Mouse (Mus musculus): ENCODE measurements at regions not wholly inside any gene's neighbourhood (a gene's known extent, or its start where the extent isn't known, plus 50 kb on each side); places are given as distances from the start of the nearest gene placed in this dataset.
A peak's percentile ranks its signal among the peaks of the same experiment; 100 is the strongest.

GRCm38 (mm10) chr7:71531496-71531895 is 180.2 kb upstream of the Gm10295 start:
- Histone ChIP-seq H3K36me3 (ENCODE audit: insufficient read depth) (no peaks in the 10 kb centered on the region), H3K4me2 (ENCODE audit: low read depth) (no peak overlapping the region), H3K9me3 (ENCODE audit: low read length) (no peaks in the 10 kb centered on the region), H3K4me3 (ENCODE audit: low read depth, low read length) (no peak overlapping the region), H3K27me3 (ENCODE audit: insufficient read depth, low read length) (no peaks in the 10 kb centered on the region), H3K9ac (no peak overlapping the region), H3K4me1 (ENCODE audit: insufficient read depth) (no peaks in the 10 kb centered on the region), H3K27ac (ENCODE audit: low read depth, low read length) (no peak overlapping the region)
- no peak for DNase-seq
- ATAC-seq = no peak
- TF ChIP-seq CTCF (IDR thresholded peaks at IDR 0.05; ENCODE audit: low read depth) = no peak
- 75% methylated on average over 6 of the region's 6 CpGs for WGBS

GRCm38 (mm10) chr7:71530922-71531321 is 179.6 kb upstream of the Gm10295 start:
- 88% methylated on average over 4 of the region's 4 CpGs for WGBS
- TF ChIP-seq CTCF (IDR thresholded peaks at IDR 0.05; ENCODE audit: low read depth) = no peak

GRCm38 (mm10) chr7:71526152-71526551 is 174.9 kb upstream of the Gm10295 start:
- Histone ChIP-seq H3K4me1 (ENCODE audit: insufficient read depth) (no peaks in the 10 kb centered on the region), H3K4me3 (ENCODE audit: low read depth, low read length) (no peak overlapping the region), H3K36me3 (ENCODE audit: insufficient read depth) (no peaks in the 10 kb centered on the region), H3K4me2 (ENCODE audit: low read depth) (no peak overlapping the region), H3K9me3 (ENCODE audit: low read length) (no peaks in the 10 kb centered on the region), H3K27ac (ENCODE audit: low read depth, low read length) (no peak overlapping the region), H3K27me3 (ENCODE audit: insufficient read depth, low read length) (no peaks in the 10 kb centered on the region), H3K9ac (no peak overlapping the region)
- ATAC-seq (no peak), DNase-seq (no peak)
- 92% methylated on average over 2 of the region's 2 CpGs for WGBS
- no peak for TF ChIP-seq CTCF (IDR thresholded peaks at IDR 0.05; ENCODE audit: low read depth)

More at GRCm38 (mm10) chr7:71530922-71531321, 179.6 kb upstream of the Gm10295 start:
- H3K9ac ChIP-seq = no peak overlapping the region
- H3K27ac ChIP-seq (ENCODE audit: low read depth, low read length) = no peak overlapping the region
- H3K36me3 ChIP-seq (ENCODE audit: insufficient read depth) = no peaks in the 10 kb centered on the region
- no peak for ATAC-seq
- H3K27me3 ChIP-seq (ENCODE audit: insufficient read depth, low read length) = no peaks in the 10 kb centered on the region
- H3K4me3 ChIP-seq (ENCODE audit: low read depth, low read length) = no peak overlapping the region
- no peak overlapping the region for H3K4me2 ChIP-seq (ENCODE audit: low read depth)
- no peaks in the 10 kb centered on the region for H3K9me3 ChIP-seq (ENCODE audit: low read length)
- H3K4me1 ChIP-seq (ENCODE audit: insufficient read depth) = no peaks in the 10 kb centered on the region
- DNase-seq = no peak

GRCm38 (mm10) chr7:71524577-71525126 is 173.4 kb upstream of the Gm10295 start:
- Histone ChIP-seq H3K9me3 (ENCODE audit: low read length) (no peaks in the 10 kb centered on the region), H3K4me2 (ENCODE audit: low read depth) (no peak overlapping the region), H3K9ac (no peak overlapping the region), H3K27ac (ENCODE audit: low read depth, low read length) (no peak overlapping the region), H3K4me3 (ENCODE audit: low read depth, low read length) (no peak overlapping the region), H3K4me1 (ENCODE audit: insufficient read depth) (no peaks in the 10 kb centered on the region), H3K27me3 (ENCODE audit: insufficient read depth, low read length) (no peaks in the 10 kb centered on the region), H3K36me3 (ENCODE audit: insufficient read depth) (no peaks in the 10 kb centered on the region)
- TF ChIP-seq CTCF (IDR thresholded peaks at IDR 0.05; ENCODE audit: low read depth) = no peak
- no peak for DNase-seq
- ATAC-seq = no peak

- 73% methylated on average over 2 of the region's 2 CpGs for WGBS
- no peak overlapping the region for H3K9ac ChIP-seq
- H3K9me3 ChIP-seq (ENCODE audit: low read length) = no peaks in the 10 kb centered on the region
- H3K4me1 ChIP-seq (ENCODE audit: insufficient read depth) = no peaks in the 10 kb centered on the region
- no peak for ATAC-seq
- no peak for TF ChIP-seq CTCF (IDR thresholded peaks at IDR 0.05; ENCODE audit: low read depth)
- H3K27me3 ChIP-seq (ENCODE audit: insufficient read depth, low read length) = no peaks in the 10 kb centered on the region
- no peaks in the 10 kb centered on the region for H3K36me3 ChIP-seq (ENCODE audit: insufficient read depth)
- DNase-seq = no peak
- H3K4me2 ChIP-seq (ENCODE audit: low read depth) = no peak overlapping the region
- H3K4me3 ChIP-seq (ENCODE audit: low read depth, low read length) = no peak overlapping the region
- no peak overlapping the region for H3K27ac ChIP-seq (ENCODE audit: low read depth, low read length)
Measured at GRCm38 (mm10) chr7:71524119-71524518, 172.8 kb upstream of the Gm10295 start.

GRCm38 (mm10) chr7:71507379-71507778 is 156.1 kb upstream of the Gm10295 start:
- no peak overlapping the region for H3K27ac ChIP-seq (ENCODE audit: low read depth, low read length)
- no peaks in the 10 kb centered on the region for H3K9me3 ChIP-seq (ENCODE audit: low read length)
- H3K36me3 ChIP-seq (ENCODE audit: insufficient read depth) = no peaks in the 10 kb centered on the region
- DNase-seq (no peak), ATAC-seq (peak; percentile 61; the same call in 1 of the 2 replicates)
- 43% methylated on average over 3 of the region's 3 CpGs for WGBS
- H3K4me2 ChIP-seq (ENCODE audit: low read depth) = no peak overlapping the region
- no peak overlapping the region for H3K9ac ChIP-seq
- no peak for TF ChIP-seq CTCF (IDR thresholded peaks at IDR 0.05; ENCODE audit: low read depth)
- H3K4me3 ChIP-seq (ENCODE audit: low read depth, low read length) = no peak overlapping the region
- no peaks in the 10 kb centered on the region for H3K4me1 ChIP-seq (ENCODE audit: insufficient read depth)
- H3K27me3 ChIP-seq (ENCODE audit: insufficient read depth, low read length) = no peaks in the 10 kb centered on the region

GRCm38 (mm10) chr7:71500719-71501118 is 149.4 kb upstream of the Gm10295 start:
- Histone ChIP-seq H3K4me2 (ENCODE audit: low read depth) (no peak overlapping the region), H3K4me3 (ENCODE audit: low read depth, low read length) (no peak overlapping the region), H3K9ac (no peak overlapping the region), H3K36me3 (ENCODE audit: insufficient read depth) (no peaks in the 10 kb centered on the region), H3K27ac (ENCODE audit: low read depth, low read length) (no peak overlapping the region), H3K4me1 (ENCODE audit: insufficient read depth) (no peaks in the 10 kb centered on the region), H3K27me3 (ENCODE audit: insufficient read depth, low read length) (no peaks in the 10 kb centered on the region), H3K9me3 (ENCODE audit: low read length) (no peaks in the 10 kb centered on the region)
- TF ChIP-seq CTCF (IDR thresholded peaks at IDR 0.05; ENCODE audit: low read depth) = no peak
- ATAC-seq = no peak
- DNase-seq = no peak
- 62% methylated on average over 6 of the region's 6 CpGs for WGBS

Data from forebrain, postnatal 0 days (tissue).